Mouse (Mus musculus): ENCODE results near the gene Kctd20. TPM values are rescaled to one million over a fixed set of nuclear protein-coding genes. Genes with fewer than 3 reads are reported as not detected.

Kctd20 gene
- polyA plus RNA-seq, 1 experiment = 34.8 TPM

DNA sequence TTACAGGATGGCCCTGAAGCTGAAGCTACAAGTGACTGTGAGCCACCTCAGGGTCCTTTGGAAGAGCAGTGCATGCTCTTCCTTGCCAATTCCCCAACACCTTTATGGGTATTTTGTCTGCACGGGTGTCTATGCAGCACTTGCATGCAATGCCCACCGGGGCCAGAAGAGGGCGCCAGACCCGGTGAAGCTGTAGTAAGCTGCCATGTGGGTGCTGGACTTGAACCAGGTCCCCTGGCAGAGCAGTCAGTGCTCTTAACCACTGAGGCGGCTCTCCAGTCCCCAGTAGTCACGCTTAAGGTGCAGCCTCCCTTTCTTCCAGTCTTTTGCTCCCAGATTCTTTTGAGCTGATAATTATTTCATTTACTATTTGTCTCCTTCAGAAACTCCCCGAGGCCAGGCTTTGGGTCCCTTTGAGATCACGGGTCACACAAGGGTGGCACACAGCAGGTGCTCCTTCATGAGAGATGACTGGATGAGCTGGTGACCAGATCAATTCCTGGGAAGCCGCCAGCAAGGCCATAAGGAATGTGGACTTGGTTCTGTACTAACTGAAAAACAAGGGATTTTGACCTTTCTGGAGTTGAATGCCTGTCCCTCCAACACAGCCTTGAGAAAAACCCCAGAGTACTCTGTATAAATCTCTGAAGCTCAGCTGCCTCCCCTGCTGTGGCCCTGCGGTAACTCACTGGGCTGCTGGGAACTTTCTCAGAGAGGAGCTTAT is 15.0 kb upstream of the Kctd20 start:
- H3K4me3 ChIP-seq = no peak overlapping the region
- H3K4me2 ChIP-seq (ENCODE audit: low read depth) = no peak overlapping the region
- no peaks in the 10 kb centered on the region for H3K79me2 ChIP-seq (ENCODE audit: control insufficient read depth, insufficient read depth)
- H3ac ChIP-seq (ENCODE audit: control insufficient read depth, insufficient read length) = no peak overlapping the region
- H3K36me3 ChIP-seq (ENCODE audit: control insufficient read depth, insufficient read depth) = no peaks in the 10 kb centered on the region
- H3K27me3 ChIP-seq (ENCODE audit: control insufficient read depth, insufficient read depth, insufficient read length) = no peaks in the 10 kb centered on the region
- TF ChIP-seq MAX (IDR thresholded peaks at IDR 0.05; ENCODE audit: low read depth) (no peak), TCF3 (IDR thresholded peaks at IDR 0.05; ENCODE audit: insufficient read length, low read depth) (no peak), E2F4 (IDR thresholded peaks at IDR 0.05; ENCODE audit: insufficient read depth) (no peak), MYOD1 (IDR thresholded peaks at IDR 0.05; ENCODE audit: control insufficient read depth in 1 of 3, insufficient read length in 2 of 3, low read depth in 2 of 3) (no peak), MYOG (IDR thresholded peaks at IDR 0.05; ENCODE audit: control insufficient read depth in 1 of 3, insufficient read depth in 1 of 3, insufficient read length in 2 of 3, low read depth in 2 of 3) (no peak), POLR2A (IDR thresholded peaks at IDR 0.05; ENCODE audit: insufficient read length, low read depth) (no peak)

DNA sequence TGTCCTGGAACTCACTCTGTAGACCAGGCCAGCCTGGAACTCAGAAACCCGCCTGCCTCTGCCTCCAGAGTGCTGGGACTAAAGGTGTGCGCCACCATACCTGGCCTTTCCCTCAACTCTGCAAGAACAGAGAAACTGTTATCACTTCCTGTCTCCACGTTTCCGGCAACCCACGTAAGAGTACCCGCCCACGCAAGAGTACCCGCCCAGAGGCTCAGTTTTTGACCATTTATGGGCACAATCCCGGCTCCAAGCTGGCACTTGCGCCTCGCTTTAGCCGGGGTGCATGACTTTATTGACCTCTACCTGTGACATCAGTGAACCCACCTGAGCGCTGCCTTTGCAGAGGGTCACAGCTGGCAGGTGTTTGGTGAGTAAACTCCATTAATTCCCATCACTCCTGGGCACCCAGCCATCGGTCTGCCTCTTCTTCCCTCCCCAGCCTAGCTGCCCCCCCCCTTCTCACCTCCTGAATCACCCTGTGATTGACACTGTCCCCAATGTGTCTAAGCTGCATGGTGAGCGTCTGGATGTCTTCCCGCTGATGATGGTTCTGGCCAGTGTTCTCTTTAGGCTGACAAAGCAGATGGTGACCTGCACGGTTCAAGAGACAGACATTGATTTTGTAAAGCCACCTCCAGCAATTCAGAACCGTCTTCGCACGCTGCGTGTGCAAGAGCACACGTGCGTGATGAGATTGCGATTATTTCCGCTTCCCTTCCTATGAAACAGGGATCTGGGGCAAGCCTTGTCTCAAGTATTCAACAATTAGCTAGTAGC is 10.8 kb upstream of the Kctd20 start:
- H3K27me3 ChIP-seq (ENCODE audit: control insufficient read depth, insufficient read depth, insufficient read length) = no peaks in the 10 kb centered on the region
- no peaks in the 10 kb centered on the region for H3K79me2 ChIP-seq (ENCODE audit: control insufficient read depth, insufficient read depth)
- no peak overlapping the region for H3ac ChIP-seq (ENCODE audit: control insufficient read depth, insufficient read length)
- TF ChIP-seq POLR2AphosphoS2 (IDR thresholded peaks at IDR 0.05; ENCODE audit: insufficient read length, low read depth) (no peak), E2F4 (IDR thresholded peaks at IDR 0.05; ENCODE audit: insufficient read depth) (no peak), CEBPB (IDR thresholded peaks at IDR 0.05; ENCODE audit: insufficient read depth, poor library complexity, severe bottlenecking) (no peak), USF1 (IDR thresholded peaks at IDR 0.05; ENCODE audit: low read depth) (no peak), SRF (IDR thresholded peaks at IDR 0.05; ENCODE audit: control insufficient read depth, insufficient read length, low read depth) (no peak), REST (IDR thresholded peaks at IDR 0.05; ENCODE audit: insufficient read depth, insufficient read length) (no peak), POLR2A (IDR thresholded peaks at IDR 0.05; ENCODE audit: insufficient read length, low read depth) (no peak), TCF12 (IDR thresholded peaks at IDR 0.05; ENCODE audit: insufficient read depth, poor library complexity, severe bottlenecking) (no peak), MYOG (IDR thresholded peaks at IDR 0.05; ENCODE audit: control insufficient read depth in 1 of 3, insufficient read depth in 1 of 3, insufficient read length in 2 of 3, low read depth in 2 of 3) (no peak), MAX (IDR thresholded peaks at IDR 0.05; ENCODE audit: low read depth) (no peak), MYOD1 (IDR thresholded peaks at IDR 0.05; ENCODE audit: control insufficient read depth in 1 of 3, insufficient read length in 2 of 3, low read depth in 2 of 3) (no peak), TCF3 (IDR thresholded peaks at IDR 0.05; ENCODE audit: insufficient read length, low read depth) (no peak)
- no peaks in the 10 kb centered on the region for H3K36me3 ChIP-seq (ENCODE audit: control insufficient read depth, insufficient read depth)
- H3K4me3 ChIP-seq = no peak overlapping the region
- no peak overlapping the region for H3K4me2 ChIP-seq (ENCODE audit: low read depth)

DNA sequence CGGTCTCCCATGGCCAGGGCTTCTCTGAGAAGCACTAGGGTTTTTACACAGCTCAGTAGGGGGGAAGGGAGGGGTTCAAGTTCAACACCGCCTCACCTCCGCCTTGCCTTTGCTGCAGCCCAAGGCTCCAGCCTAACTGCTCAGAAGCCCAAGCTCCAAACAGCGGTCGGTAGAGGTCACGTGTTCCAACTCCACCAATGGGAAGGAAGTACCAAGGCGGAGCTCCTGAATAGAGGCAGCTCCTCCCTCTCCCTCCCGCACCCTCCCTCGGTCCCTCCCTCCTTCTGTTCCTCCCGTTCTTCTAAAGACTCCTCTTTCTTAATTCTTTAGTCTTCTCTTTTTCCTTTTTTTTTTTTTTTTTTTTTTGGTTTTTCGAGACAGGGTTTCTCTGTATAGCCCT is 9.6 kb upstream of the Kctd20 start:
- no peak overlapping the region for H3ac ChIP-seq (ENCODE audit: control insufficient read depth, insufficient read length)
- H3K36me3 ChIP-seq (ENCODE audit: control insufficient read depth, insufficient read depth) = no peaks in the 10 kb centered on the region
- H3K79me2 ChIP-seq (ENCODE audit: control insufficient read depth, insufficient read depth) = no peaks in the 10 kb centered on the region
- no peak overlapping the region for H3K4me2 ChIP-seq (ENCODE audit: low read depth)
- no peaks in the 10 kb centered on the region for H3K27me3 ChIP-seq (ENCODE audit: control insufficient read depth, insufficient read depth, insufficient read length)
- H3K4me3 ChIP-seq = no peak overlapping the region
- TF ChIP-seq MYOD1 (IDR thresholded peaks at IDR 0.05; ENCODE audit: control insufficient read depth in 1 of 3, insufficient read length in 2 of 3, low read depth in 2 of 3) = no peak
- no peak for TF ChIP-seq E2F4 (IDR thresholded peaks at IDR 0.05; ENCODE audit: insufficient read depth)
- TF ChIP-seq MYOG (IDR thresholded peaks at IDR 0.05; ENCODE audit: control insufficient read depth in 1 of 3, insufficient read depth in 1 of 3, insufficient read length in 2 of 3, low read depth in 2 of 3) = no peak
- TF ChIP-seq CEBPB (IDR thresholded peaks at IDR 0.05; ENCODE audit: insufficient read depth, poor library complexity, severe bottlenecking) = no peak
- TF ChIP-seq POLR2AphosphoS2 (IDR thresholded peaks at IDR 0.05; ENCODE audit: insufficient read length, low read depth) = no peak
- no peak for TF ChIP-seq TCF3 (IDR thresholded peaks at IDR 0.05; ENCODE audit: insufficient read length, low read depth)
- no peak for TF ChIP-seq TCF12 (IDR thresholded peaks at IDR 0.05; ENCODE audit: insufficient read depth, poor library complexity, severe bottlenecking)

DNA sequence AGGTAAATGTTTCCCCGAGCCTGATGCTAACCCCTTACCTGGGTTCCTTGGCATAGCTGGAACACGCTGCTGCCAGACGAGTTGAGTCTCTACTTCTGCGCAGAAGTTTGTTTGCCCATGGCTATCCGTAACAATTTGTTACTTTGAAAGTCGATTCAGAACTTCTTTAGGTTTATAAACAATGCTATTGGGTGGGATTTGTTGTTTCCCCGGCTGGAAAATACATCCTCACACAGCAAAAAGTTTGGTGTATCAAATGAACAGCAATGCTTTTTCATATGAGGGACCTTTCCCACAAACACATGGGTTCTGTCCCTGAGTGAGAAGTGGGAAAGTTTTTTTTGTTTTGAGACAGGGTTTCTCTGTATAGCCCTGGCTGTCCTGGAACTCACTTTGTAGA is 8.0 kb upstream of the Kctd20 start, which contains the start of gene Pxt1:
Pxt1 (minus strand) TSS at position 101 of the 400 bp plus-strand sequence.
- TF ChIP-seq MAX (IDR thresholded peaks at IDR 0.05; ENCODE audit: low read depth) (no peak), MYOG (IDR thresholded peaks at IDR 0.05; ENCODE audit: control insufficient read depth in 1 of 3, insufficient read depth in 1 of 3, insufficient read length in 2 of 3, low read depth in 2 of 3) (no peak), POLR2AphosphoS2 (IDR thresholded peaks at IDR 0.05; ENCODE audit: insufficient read length, low read depth) (no peak), TCF3 (IDR thresholded peaks at IDR 0.05; ENCODE audit: insufficient read length, low read depth) (no peak), REST (IDR thresholded peaks at IDR 0.05; ENCODE audit: insufficient read depth, insufficient read length) (no peak), USF1 (IDR thresholded peaks at IDR 0.05; ENCODE audit: low read depth) (no peak), POLR2A (IDR thresholded peaks at IDR 0.05; ENCODE audit: insufficient read length, low read depth) (no peak), E2F4 (IDR thresholded peaks at IDR 0.05; ENCODE audit: insufficient read depth) (no peak), SRF (IDR thresholded peaks at IDR 0.05; ENCODE audit: control insufficient read depth, insufficient read length, low read depth) (no peak), TCF12 (IDR thresholded peaks at IDR 0.05; ENCODE audit: insufficient read depth, poor library complexity, severe bottlenecking) (no peak), CEBPB (IDR thresholded peaks at IDR 0.05; ENCODE audit: insufficient read depth, poor library complexity, severe bottlenecking) (no peak), MYOD1 (IDR thresholded peaks at IDR 0.05; ENCODE audit: control insufficient read depth in 1 of 3, insufficient read length in 2 of 3, low read depth in 2 of 3) (no peak)
- no peaks in the 10 kb centered on the region for H3K79me2 ChIP-seq (ENCODE audit: control insufficient read depth, insufficient read depth)

More for the DNA sequence above, 8.0 kb upstream of the Kctd20 start, which contains the start of gene Pxt1:
- H3K36me3 ChIP-seq (ENCODE audit: control insufficient read depth, insufficient read depth) = no peaks in the 10 kb centered on the region
- H3ac ChIP-seq (ENCODE audit: control insufficient read depth, insufficient read length) = no peak within 1 kb of the TSS
- H3K4me2 ChIP-seq (ENCODE audit: low read depth) = no peak within 1 kb of the TSS
- no peak within 1 kb of the TSS for H3K4me3 ChIP-seq
- no peaks in the 10 kb centered on the region for H3K27me3 ChIP-seq (ENCODE audit: control insufficient read depth, insufficient read depth, insufficient read length)
